Mouse (Mus musculus) embryonic fibroblast, embryonic 13.5 days (primary cell): Measurements from ENCODE around the gene Nfya. TPM values are rescaled to one million over a fixed set of nuclear protein-coding genes. Genes with fewer than 3 reads are reported as not detected.

ENCODE experiments used
- H3K27ac ChIP-seq: 2 replicates; pipeline ENCODE4 v1.5.1; 2012; ENCODE audit warnings: low read length, control low read depth, inconsistent platforms; ENCODE audit not compliant: insufficient read depth
- H3K4me1 ChIP-seq: 2 replicates; pipeline ENCODE4 v1.6.1; 2011; ENCODE audit warnings: low read length; ENCODE audit not compliant: control insufficient read depth, insufficient read depth
- H3K4me3 ChIP-seq: 2 replicates; pipeline ENCODE4 v1.5.1; 2011; ENCODE audit warnings: mild to moderate bottlenecking, control low read depth, low read length; ENCODE audit not compliant: insufficient read depth
- CTCF ChIP-seq: IDR thresholded peaks from 2 replicates; pipeline ENCODE4 v1.5.1; 2011; ENCODE audit warnings: mild to moderate bottlenecking, control low read depth, low read length, moderate library complexity, borderline replicate concordance; ENCODE audit not compliant: insufficient read depth
- POLR2A ChIP-seq: IDR thresholded peaks from 2 replicates; pipeline ENCODE4 v1.6.1; 2011; ENCODE audit warnings: low read depth, mild to moderate bottlenecking, control low read depth, low read length, moderate library complexity
- polyA plus RNA-seq: library from polyadenylated mRNA; stranded (reverse); fragments of >200 nt; gene quantifications from 2 replicates; pipeline ENCODE4 v1.2.4, GENCODE M21; 2011; ENCODE audit warnings: low read depth; ENCODE audit not compliant: missing spikeins, insufficient read length

Gene Nfya
- polyA plus RNA-seq, 1 experiment = 41.5 TPM

GRCm38 (mm10) chr17:48443542-48444145, 33.9 kb upstream of the Nfya start:
- Histone ChIP-seq H3K27ac (no peak overlapping the region), H3K4me1 (no peaks in the 10 kb centered on the region), H3K4me3 (no peak overlapping the region)
- no peak for TF ChIP-seq POLR2A
- no peak for TF ChIP-seq CTCF

- no peak for TF ChIP-seq POLR2A
- no peak for TF ChIP-seq CTCF
- Histone ChIP-seq H3K4me1 (no peaks in the 10 kb centered on the region), H3K27ac (no peak overlapping the region), H3K4me3 (no peak overlapping the region)
These were observed 33.2 kb upstream of the Nfya start for GRCm38 (mm10) chr17:48442745-48443457.

GRCm38 (mm10) chr17:48437421-48437911, 27.8 kb upstream of the Nfya start:
- TF ChIP-seq POLR2A (no peak), CTCF (no peak)
- Histone ChIP-seq H3K27ac (no peak overlapping the region), H3K4me1 (no peaks in the 10 kb centered on the region), H3K4me3 (no peak overlapping the region)

- H3K27ac ChIP-seq = no peak overlapping the region
- no peaks in the 10 kb centered on the region for H3K4me1 ChIP-seq
- H3K4me3 ChIP-seq = no peak overlapping the region
- TF ChIP-seq CTCF (no peak), POLR2A (no peak)
These were observed 26.8 kb upstream of the Nfya start for GRCm38 (mm10) chr17:48436487-48436886.

- Histone ChIP-seq H3K4me3 (no peak overlapping the region), H3K27ac (no peak overlapping the region), H3K4me1 (no peaks in the 10 kb centered on the region)
- TF ChIP-seq CTCF (no peak), POLR2A (no peak)
These were observed 24.8 kb upstream of the Nfya start for GRCm38 (mm10) chr17:48434479-48434878.

- Histone ChIP-seq H3K4me3 (no peak overlapping the region), H3K4me1 (no peaks in the 10 kb centered on the region), H3K27ac (no peak overlapping the region)
- TF ChIP-seq CTCF (no peak), POLR2A (no peak)
These were observed 24.1 kb upstream of the Nfya start for GRCm38 (mm10) chr17:48433689-48434330.

- Histone ChIP-seq H3K4me1 (no peaks in the 10 kb centered on the region), H3K4me3 (no peak overlapping the region), H3K27ac (no peak overlapping the region)
- TF ChIP-seq POLR2A = no peak
- TF ChIP-seq CTCF = no peak
These were observed 23.4 kb upstream of the Nfya start for GRCm38 (mm10) chr17:48433006-48433655.

GRCm38 (mm10) chr17:48432158-48432980, 22.7 kb upstream of the Nfya start, which contains the start of gene Apobec2:
Gene Apobec2, minus strand, starts transcription at chr17:48432930.
- H3K4me3 ChIP-seq = no peak within 1 kb of the TSS
- H3K4me1 ChIP-seq = no peaks in the 10 kb centered on the region
- TF ChIP-seq POLR2A (no peak), CTCF (no peak)
- H3K27ac ChIP-seq = no peak within 1 kb of the TSS

GRCm38 (mm10) chr17:48431054-48431453, 21.3 kb upstream of the Nfya start:
- H3K27ac ChIP-seq = no peak overlapping the region
- TF ChIP-seq CTCF (no peak), POLR2A (no peak)
- H3K4me3 ChIP-seq = no peak overlapping the region
- H3K4me1 ChIP-seq = no peaks in the 10 kb centered on the region
